Mouse (Mus musculus) gastrocnemius, postnatal 14 days (tissue): ENCODE data around the gene Srgn. TPM values are rescaled to one million over a fixed set of nuclear protein-coding genes. Genes with fewer than 3 reads are reported as not detected.

Experiments
- DNase-seq: peaks from one replicate; pipeline ENCODE4 v3.0.0; 2021; ENCODE audit warnings: mixed read lengths
- intact Hi-C: fragments of 180-260 bp; cut with DNase I; formaldehyde crosslinking; loops from one replicate; pipeline ENCODE4 v1.15.1; 2025; ENCODE audit warnings: low total_unique reads
- long read RNA-seq, 2 experiments: library from polyadenylated mRNA; stranded (forward); transcript quantifications; one replicate each; pipeline ENCODE4 v2.0.0; 2021
- total RNA-seq, 2 experiments: library from RNA; stranded (reverse); gene quantifications; 2 replicates each; pipeline ENCODE4 v1.2.3; 2021

Gene Srgn
- 10 to 100 TPM; 11.8 to 14.0 TPM for total RNA-seq
- long read RNA-seq, experiment 1, partial matches to known transcripts, result 0 of 3 reads
- long read RNA-seq, experiment 1, other reads (novel, unspliced or antisense), result 0 of 3 reads
- long read RNA-seq, experiment 2, transcript Srgn-201 (3 exons, 938 nt), result major isoform, 5 of 7 reads
- long read RNA-seq, experiment 2, partial matches to known transcripts, result 0 of 7 reads
- long read RNA-seq, experiment 2, other reads (novel, unspliced or antisense), result 2 of 7 reads

DNA sequence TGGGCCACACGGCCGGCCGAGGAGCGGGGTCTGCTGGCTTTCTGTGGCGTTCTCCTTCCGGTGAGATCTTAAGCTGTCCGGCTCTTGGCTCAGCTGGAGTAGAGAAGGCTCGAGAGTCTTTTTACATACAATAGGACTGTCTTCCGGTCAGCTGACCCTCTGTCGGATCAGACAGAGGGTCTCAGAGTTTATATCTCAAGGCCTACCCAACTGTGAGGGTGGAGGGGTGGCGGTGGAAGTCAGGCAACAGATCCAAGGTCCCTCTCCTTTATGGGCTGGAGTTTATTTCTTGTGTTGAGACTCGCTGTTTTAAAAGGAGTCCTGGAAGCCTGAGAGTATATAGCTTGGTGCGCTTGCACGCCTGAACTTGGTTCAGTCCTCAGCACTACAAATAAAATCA, at the start of gene Srgn:
Gene Srgn (minus strand): TSS at position 101 of the 400 bp plus-strand sequence.
- intact Hi-C loops, result no loop called here
- no peak for DNase-seq

DNA sequence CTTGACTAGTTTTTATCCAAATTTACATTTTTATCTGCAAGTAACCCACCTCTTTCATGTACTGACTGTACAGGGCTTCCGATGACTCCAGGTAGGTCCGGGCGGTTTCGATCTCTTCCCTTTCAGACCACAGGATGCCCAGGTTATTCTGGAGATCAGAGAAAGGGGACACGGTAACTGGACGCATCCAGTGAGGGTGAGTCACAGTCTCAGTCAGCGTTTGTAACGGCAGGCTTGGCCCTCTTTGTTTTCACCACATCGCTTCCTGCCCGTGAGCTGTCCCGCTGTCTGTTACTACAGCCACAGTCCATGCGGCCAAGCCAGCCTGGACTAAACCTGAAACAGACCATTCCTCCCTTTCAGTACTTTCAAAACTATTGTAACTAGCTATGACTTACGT, 47.8 kb upstream of the Srgn start:
- no peak for DNase-seq
- intact Hi-C loops, result no loop called here

DNA sequence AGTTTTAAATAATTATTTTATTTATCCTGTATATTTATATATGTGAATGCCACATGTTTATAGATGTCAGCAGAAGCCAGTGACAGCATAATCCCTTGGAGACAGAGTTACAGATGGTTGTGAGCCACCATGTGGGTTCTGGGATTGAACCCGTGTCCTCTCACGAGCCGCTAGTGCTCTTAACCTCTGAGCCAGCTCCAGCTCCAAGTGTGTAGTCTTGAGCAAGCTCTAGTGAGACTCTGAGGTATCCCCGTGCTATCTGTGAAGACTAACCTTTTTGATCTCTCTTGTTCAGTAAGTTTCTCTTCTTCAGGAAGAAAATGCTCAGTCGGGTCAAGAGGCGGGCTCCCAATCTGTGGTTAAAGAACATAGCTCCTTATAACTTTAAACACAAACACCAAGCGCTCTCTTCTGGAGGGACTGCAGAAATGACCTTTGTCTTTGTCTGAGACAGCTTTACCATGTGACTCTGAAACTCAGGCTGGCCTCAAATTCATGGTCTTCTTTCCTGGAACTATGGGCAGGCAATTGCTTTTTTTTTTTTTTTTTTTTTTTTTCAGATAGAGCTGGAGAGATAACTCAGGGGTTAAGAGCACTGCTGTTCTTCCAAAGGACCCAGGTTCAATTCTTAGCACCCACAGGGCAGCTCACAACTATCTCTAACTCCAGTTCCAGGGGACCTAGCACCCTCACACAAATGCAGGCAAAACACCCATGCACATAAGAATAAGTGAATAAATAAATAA, 43.0 kb upstream of the Srgn start:
- no peak for DNase-seq
- intact Hi-C loops, result no loop called here

GRCm38 (mm10) chr10:62568861-62569260, 41.6 kb upstream of the Srgn start:
- DNase-seq, result no peak
- intact Hi-C loops, result no loop called here

GRCm38 (mm10) chr10:62557736-62558135, 30.5 kb upstream of the Srgn start:
- no peak for DNase-seq
- intact Hi-C loops, result no loop called here

- intact Hi-C loops, result no loop called here
These were observed 29.3 kb upstream of the Srgn start for GRCm38 (mm10) chr10:62556558-62556901.

GRCm38 (mm10) chr10:62555705-62556557, 28.7 kb upstream of the Srgn start:
- no peak for DNase-seq
- intact Hi-C loops, result no loop called here

More at GRCm38 (mm10) chr10:62556558-62556901, 29.3 kb upstream of the Srgn start:
- DNase-seq, result no peak

GRCm38 (mm10) chr10:62553611-62554091, 26.4 kb upstream of the Srgn start:
- intact Hi-C loops, result no loop called here
- no peak for DNase-seq

GRCm38 (mm10) chr10:62550787-62551300, 23.6 kb upstream of the Srgn start:
- intact Hi-C loops, result loop anchor here (2.0 kb wide), 1 partner anchor 50 kb away; no protein-coding TSS in a partner anchor
- no peak for DNase-seq

DNA sequence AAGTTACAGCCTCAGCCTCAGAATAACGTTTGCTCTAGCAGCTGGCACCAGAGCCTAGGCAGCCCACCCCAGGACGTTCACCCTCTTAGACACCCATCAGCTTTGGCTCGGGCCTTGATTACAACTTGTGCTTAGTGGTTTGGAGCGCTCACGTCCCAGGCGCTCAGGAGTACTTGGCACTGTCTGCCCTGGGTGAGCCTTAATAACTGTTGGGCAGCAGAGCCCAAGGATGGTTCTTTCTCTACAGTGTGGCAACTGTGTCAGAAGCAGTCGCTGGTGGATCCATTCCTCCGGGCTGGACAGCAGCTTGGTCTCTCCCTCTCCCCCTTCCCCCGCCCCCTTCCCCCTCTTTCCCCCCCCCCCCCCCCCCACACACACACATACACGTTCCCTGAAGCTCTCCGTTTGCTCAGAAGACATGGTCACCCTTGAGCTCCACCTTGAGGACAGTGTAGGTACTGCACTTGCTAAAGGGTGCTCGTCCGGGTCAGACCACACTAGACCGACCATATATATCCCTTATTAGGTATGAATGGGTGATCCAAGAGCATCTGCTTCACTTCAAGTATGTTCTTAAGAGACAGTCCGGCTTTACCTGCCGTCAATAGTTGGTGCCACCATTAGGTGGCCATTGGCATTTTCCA, 22.4 kb upstream of the Srgn start:
- DNase-seq, result peak; percentile 59
- intact Hi-C loops, result loop anchor here (2.0 kb wide), 1 partner anchor 49 kb away; no protein-coding TSS in a partner anchor

DNA sequence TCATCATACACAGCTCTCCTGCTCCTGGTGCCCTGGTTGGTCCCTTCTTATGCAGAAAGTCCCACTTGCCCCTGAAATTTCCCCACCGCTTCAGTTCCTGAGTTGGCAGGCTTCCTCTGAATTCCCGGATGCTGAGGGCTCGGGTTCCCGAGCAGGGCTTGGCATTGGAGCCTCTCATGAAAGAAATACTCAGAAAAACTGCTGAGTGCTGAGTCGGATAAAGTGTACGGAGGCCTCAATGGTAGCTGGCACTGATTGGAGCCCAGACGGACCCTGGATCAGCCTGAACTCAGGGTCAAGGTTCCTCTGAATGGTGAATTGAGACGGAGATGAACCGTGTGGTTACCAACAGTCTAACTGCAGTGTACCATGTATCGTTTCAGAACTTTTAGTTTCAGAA, 19.2 kb upstream of the Srgn start:
- intact Hi-C loops, result no loop called here
- DNase-seq, result peak; percentile 41

GRCm38 (mm10) chr10:62545759-62546158, 18.5 kb upstream of the Srgn start:
- intact Hi-C loops, result no loop called here
- no peak for DNase-seq

DNA sequence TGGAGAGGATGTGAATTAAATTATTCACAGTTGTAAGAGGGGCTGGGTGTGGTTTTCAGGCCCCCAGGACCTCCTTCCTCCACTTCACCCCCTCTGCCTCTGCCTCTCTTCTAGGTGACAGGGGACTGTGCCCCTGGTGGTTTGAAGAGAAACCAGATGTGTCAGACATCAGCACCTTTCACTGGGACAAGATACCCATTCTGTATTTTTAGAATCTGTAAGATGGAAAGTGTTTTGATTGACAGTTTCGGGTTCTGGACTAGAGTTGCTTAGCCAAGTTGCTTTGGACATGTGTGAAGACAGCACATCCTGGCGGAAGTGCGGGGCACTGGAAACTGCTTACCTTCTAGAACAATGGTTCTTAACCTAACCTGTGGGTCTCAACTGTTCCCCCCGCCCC, 17.1 kb upstream of the Srgn start:
- intact Hi-C loops, result no loop called here
- DNase-seq, result no peak

DNA sequence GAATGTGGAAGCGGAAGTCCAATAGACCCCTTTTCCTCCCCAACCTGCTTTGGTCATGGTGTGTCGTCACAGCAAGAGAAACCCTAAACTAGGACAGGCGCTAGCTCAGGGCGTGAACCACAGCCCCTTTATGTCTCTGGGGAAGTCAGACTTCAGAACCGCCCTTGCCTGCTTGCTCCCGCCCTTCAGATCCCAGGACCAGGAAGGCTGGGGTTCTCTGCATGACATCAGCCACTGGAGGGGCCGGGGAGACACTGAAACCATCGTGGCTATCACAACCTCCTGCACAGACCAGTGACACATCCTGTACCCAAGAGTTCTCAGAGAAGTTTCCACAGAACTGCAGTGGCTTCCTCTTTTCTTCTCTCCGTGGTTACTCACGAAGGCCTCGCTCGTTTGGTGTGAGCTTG, 16.2 kb upstream of the Srgn start:
- no peak for DNase-seq
- intact Hi-C loops, result no loop called here

DNA sequence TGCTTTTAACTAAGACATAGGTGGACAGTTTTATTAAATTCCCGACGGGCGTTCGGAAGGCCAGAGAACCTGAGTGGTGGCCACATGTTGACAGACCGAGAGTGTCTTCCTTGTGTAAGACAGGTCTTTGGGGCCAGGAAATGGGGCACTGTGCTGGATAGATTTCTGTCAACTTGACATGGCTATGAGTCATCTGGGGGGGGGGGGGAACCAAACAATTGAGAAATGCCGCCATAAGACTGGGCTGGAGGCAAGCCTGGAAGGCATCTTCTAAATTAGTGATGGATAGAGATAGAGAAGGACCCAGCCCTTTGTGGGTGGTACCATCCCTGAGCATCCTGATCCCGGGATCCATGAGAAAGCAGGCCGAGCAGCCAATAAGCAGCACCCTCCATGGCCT, 15.7 kb upstream of the Srgn start:
- no peak for DNase-seq
- intact Hi-C loops, result no loop called here

DNA sequence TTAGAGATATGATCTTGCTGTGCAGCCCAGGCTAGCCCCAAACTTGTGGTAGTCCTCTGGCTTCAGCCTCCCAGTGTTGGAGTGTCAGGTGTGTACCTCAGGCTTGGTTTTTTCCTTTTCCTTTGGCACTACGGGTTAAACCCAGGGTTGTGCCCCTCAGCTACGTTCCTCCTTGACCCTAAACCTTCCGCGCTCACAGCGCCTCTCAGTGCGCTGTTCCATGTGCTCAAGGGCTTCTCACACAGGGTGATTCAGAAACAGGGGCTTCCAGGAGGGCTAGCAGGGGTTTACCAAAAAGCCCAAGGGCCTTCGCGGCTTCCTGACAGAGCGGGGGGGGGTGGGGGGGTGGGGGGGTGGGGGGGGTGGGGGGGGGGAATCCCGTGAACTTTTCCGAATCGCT, 15.3 kb upstream of the Srgn start:
- intact Hi-C loops, result no loop called here
- no peak for DNase-seq

- intact Hi-C loops, result no loop called here
- no peak for DNase-seq
These were observed 14.2 kb upstream of the Srgn start for GRCm38 (mm10) chr10:62541499-62541898.

GRCm38 (mm10) chr10:62540800-62541199, 13.5 kb upstream of the Srgn start:
- DNase-seq, result no peak
- intact Hi-C loops, result no loop called here

DNA sequence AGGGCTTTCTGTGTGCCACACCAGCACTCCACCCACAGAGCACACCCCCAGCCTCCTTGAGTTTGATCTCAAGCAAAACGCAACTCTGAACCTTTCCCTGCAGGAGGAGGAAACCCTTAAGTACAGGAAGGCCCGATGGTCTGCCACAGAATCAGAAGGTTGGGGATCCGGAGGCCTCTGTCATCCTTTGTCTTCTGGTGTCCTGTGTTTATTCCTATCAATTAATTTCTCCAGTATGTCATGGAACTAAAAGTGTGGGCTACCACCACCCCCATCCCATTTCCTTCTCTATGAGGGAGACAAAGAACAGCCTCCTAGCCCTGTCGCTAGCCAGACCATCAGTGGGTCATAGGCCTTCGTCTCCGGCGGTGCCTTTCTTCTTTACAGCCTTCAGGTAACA, 7.3 kb upstream of the Srgn start:
- intact Hi-C loops, result no loop called here
- DNase-seq, result no peak

DNA sequence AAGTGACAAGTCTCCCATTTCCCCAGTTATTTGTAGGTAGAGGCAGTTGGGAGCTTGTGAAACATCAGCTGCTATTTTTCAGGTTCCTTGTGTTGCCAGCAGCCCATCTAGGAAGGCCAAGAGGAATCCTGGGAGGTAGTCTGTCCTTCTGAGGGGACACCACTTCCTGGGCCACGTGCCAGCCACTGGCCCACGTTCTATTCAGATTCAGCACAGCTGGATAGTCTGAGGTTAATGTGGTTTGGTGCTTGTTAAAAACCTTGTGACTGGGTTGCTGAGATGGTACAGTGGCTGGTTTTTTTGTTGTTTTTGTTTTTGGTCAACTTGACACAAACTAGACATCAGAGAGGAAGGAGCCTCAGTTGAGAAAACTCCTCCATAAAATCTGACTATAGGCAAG, 5.6 kb upstream of the Srgn start:
- no peak for DNase-seq
- intact Hi-C loops, result no loop called here
